Mouse (Mus musculus) limb, embryonic 15.5 days (tissue): ENCODE measurements around the gene Gck. TPM values are rescaled to one million over a fixed set of nuclear protein-coding genes. Genes with fewer than 3 reads are reported as not detected.
"Not testable (repeated sequence)": the region's sequence is repeated elsewhere in the genome, so short reads cannot be mapped to it uniquely, and the experiment has no call there.

Source experiments
- ATAC-seq: fragments of 200-750 bp; cut with Nextera tagmentation; 2 replicates; pipeline ENCODE4 v1.8.0; 2017; ENCODE audit warnings: low read depth, moderate TSS enrichment; ENCODE audit not compliant: insufficient number of reproducible peaks, low FRiP score, low TSS enrichment
- H3K27ac ChIP-seq: fragments of 300-500 bp; sonication (generic); 2 replicates; pipeline ENCODE4 v1.5.1; 2015; ENCODE audit warnings: moderate library complexity, mild to moderate bottlenecking, inconsistent platforms
- H3K27me3 ChIP-seq: fragments of 300-500 bp; sonication (generic); 2 replicates; pipeline ENCODE4 v1.6.1; 2015; ENCODE audit warnings: inconsistent platforms
- H3K36me3 ChIP-seq: fragments of 300-500 bp; sonication (generic); 2 replicates; pipeline ENCODE4 v1.6.1; 2015; ENCODE audit warnings: inconsistent platforms
- H3K4me1 ChIP-seq: fragments of 300-500 bp; sonication (generic); 2 replicates; pipeline ENCODE4 v1.6.1; 2015; ENCODE audit warnings: inconsistent platforms
- H3K4me2 ChIP-seq: fragments of 300-500 bp; sonication (generic); 2 replicates; pipeline ENCODE4 v1.6.1; 2015; ENCODE audit warnings: mild to moderate bottlenecking, inconsistent platforms
- H3K4me3 ChIP-seq: fragments of 300-500 bp; sonication (generic); 2 replicates; pipeline ENCODE4 v1.5.1; 2015; ENCODE audit warnings: mild to moderate bottlenecking, inconsistent platforms
- H3K9ac ChIP-seq: fragments of 300-500 bp; sonication (generic); 2 replicates; pipeline ENCODE4 v1.6.1; 2015; ENCODE audit warnings: inconsistent platforms
- H3K9me3 ChIP-seq: fragments of 300-500 bp; sonication (generic); 2 replicates; pipeline ENCODE4 v1.6.1; 2016; ENCODE audit warnings: inconsistent platforms
- WGBS: fragments of 180-500 bp; shearing (Covaris S2); methylation state at CpG from one replicate; pipeline ENCODE4 v1.1.7; 2015; 5-methylcytosine and 5-hydroxymethylcytosine counted together
- polyA plus RNA-seq: library from polyadenylated mRNA; unstranded; fragments of >200 nt; fragmentation: Nextera tagmentation; extraction: Ambion mirVana; gene quantifications from 2 replicates; pipeline ENCODE4 v1.2.1, GENCODE M21; 2015

Gck gene
- polyA plus RNA-seq, 1 experiment from 2014 or later: 1.3 TPM

DNA sequence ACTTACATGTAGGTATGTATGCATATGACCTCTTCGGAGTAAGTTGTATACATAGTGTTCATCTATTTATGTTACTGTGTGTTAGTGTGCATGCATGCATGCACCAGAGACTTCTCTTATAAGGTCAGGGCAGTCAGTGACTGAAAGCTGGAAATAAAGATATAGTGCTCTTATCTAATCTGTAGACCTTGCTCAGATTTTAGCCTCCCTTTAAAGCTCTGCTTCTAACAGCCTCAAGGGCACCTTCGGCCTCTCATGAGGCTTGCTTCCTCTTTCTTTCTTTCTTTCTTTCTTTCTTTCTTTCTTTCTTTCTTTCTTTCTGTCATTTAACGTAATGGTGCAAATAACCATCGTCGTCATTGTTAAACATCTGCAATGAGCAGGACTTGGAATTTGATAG is 4.6 kb upstream of the Gck start:
- Histone ChIP-seq H3K4me1 (peaks cover 19% of the 10 kb centered on the region), H3K36me3 (peaks cover 6% of the 10 kb centered on the region; the same call in 1 of the 2 replicates), H3K9ac (no peak overlapping the region), H3K9me3 (no peaks in the 10 kb centered on the region), H3K4me2 (no peak overlapping the region), H3K4me3 (no peak overlapping the region), H3K27ac (no peak overlapping the region), H3K27me3 (no peaks in the 10 kb centered on the region)
- 73% methylated on average over 5 of the region's 5 CpGs for WGBS
- ATAC-seq: no peak

GRCm38 (mm10) chr11:5953130-5953765 is 3.4 kb upstream of the Gck start:
- WGBS: 31% methylated on average over 8 of the region's 8 CpGs
- H3K36me3 ChIP-seq: no peaks in the 10 kb centered on the region
- peaks cover 28% of the 10 kb centered on the region for H3K4me1 ChIP-seq
- H3K9me3 ChIP-seq: no peaks in the 10 kb centered on the region
- no peak overlapping the region for H3K4me3 ChIP-seq
- H3K4me2 ChIP-seq: no peak overlapping the region
- no peak overlapping the region for H3K9ac ChIP-seq
- ATAC-seq: no peak
- no peaks in the 10 kb centered on the region for H3K27me3 ChIP-seq
- H3K27ac ChIP-seq: no peak overlapping the region

DNA sequence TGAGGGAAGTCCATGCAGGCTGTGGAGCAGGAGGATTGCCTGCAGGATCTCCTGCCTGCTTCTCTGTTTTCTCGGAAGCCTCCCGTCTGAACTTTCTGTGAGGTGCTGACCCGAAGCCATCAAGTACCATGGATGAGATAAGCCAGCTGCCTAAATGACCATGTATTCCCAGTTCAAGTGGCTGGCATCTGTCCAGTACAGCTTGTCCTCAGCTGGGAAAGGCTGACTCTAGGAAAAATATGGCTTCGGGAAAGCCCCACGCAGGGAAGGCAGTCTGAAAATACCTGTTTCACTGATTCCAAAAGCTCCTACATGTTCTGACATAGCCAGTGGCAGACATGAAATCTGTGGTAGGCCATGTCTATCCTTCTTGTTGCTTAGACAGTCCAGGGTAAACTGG is 2.6 kb upstream of the Gck start:
- ATAC-seq: no peak
- WGBS: 67% methylated on average over 5 of the region's 5 CpGs

GRCm38 (mm10) chr11:5948546-5949250 is 1.2 kb downstream of the Gck start:
- Histone ChIP-seq H3K4me2 (no peak overlapping the region), H3K27ac (peak overlapping the region; percentile 22; the same call in 1 of the 2 replicates), H3K27me3 (no peaks in the 10 kb centered on the region), H3K4me3 (no peak overlapping the region), H3K4me1 (peaks cover 16% of the 10 kb centered on the region), H3K9ac (no peak overlapping the region), H3K9me3 (no peaks in the 10 kb centered on the region), H3K36me3 (no peaks in the 10 kb centered on the region)
- ATAC-seq: no peak
- WGBS: 36% methylated on average over 10 of the region's 10 CpGs

More for the DNA sequence above, 2.6 kb upstream of the Gck start:
- Histone ChIP-seq H3K4me2 (no peak overlapping the region), H3K27ac (no peak overlapping the region), H3K4me1 (peaks cover 31% of the 10 kb centered on the region), H3K9me3 (no peaks in the 10 kb centered on the region), H3K4me3 (no peak overlapping the region), H3K9ac (no peak overlapping the region), H3K36me3 (no peaks in the 10 kb centered on the region), H3K27me3 (no peaks in the 10 kb centered on the region)

DNA sequence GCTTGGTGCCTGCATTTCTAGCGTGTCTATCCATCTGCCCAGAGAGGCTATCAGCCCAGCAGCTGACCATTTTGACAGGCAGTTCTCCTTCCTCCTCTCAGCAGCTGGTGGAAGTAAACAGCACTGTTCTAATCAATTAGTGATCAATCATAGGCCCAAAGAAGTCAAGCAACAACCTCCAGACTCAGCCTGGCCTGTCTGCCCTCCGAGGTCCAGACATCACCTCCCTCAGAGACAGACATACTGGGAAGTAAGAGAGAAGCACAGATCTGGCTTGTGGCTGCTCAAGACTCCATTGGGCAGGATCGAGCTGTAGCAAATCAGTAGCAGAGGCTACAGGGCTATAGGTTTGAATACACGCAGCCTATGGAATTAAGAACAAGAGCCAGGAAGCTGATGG is 2.1 kb downstream of the Gck start:
- no peak overlapping the region for H3K27ac ChIP-seq
- no peaks in the 10 kb centered on the region for H3K36me3 ChIP-seq
- H3K4me1 ChIP-seq: peaks cover 16% of the 10 kb centered on the region
- no peak overlapping the region for H3K4me3 ChIP-seq
- H3K9ac ChIP-seq: no peak overlapping the region
- no peaks in the 10 kb centered on the region for H3K27me3 ChIP-seq
- H3K9me3 ChIP-seq: no peaks in the 10 kb centered on the region
- ATAC-seq: no peak
- no peak overlapping the region for H3K4me2 ChIP-seq
- WGBS: 47% methylated on average over 4 of the region's 4 CpGs

DNA sequence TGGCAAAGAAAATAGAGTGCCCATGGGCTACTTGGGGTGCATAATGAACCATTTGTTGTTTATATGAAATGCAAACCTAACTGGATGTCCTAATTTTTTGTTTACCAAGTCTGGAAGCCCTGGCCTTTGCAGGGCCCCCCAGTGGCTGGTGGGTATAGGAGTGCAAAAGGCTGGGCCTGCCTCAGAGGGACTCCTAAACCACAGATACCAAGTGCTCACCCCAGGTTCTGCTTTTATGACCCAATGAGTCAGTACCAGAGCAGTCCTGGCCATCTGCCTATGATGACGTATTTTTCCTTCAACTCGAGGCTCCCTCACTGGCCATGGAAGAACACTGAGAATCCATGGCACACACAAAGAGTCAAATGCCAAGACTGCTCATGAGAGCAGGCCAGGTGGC is 4.8 kb downstream of the Gck start:
- H3K4me2 ChIP-seq: no peak overlapping the region
- no peaks in the 10 kb centered on the region for H3K36me3 ChIP-seq
- H3K4me3 ChIP-seq: no peak overlapping the region
- H3K27ac ChIP-seq: no peak overlapping the region
- no peaks in the 10 kb centered on the region for H3K27me3 ChIP-seq
- WGBS: 70% methylated on average over 2 of the region's 2 CpGs
- no peaks in the 10 kb centered on the region for H3K9me3 ChIP-seq
- no peak for ATAC-seq
- no peak overlapping the region for H3K9ac ChIP-seq
- H3K4me1 ChIP-seq: peaks cover 16% of the 10 kb centered on the region

DNA sequence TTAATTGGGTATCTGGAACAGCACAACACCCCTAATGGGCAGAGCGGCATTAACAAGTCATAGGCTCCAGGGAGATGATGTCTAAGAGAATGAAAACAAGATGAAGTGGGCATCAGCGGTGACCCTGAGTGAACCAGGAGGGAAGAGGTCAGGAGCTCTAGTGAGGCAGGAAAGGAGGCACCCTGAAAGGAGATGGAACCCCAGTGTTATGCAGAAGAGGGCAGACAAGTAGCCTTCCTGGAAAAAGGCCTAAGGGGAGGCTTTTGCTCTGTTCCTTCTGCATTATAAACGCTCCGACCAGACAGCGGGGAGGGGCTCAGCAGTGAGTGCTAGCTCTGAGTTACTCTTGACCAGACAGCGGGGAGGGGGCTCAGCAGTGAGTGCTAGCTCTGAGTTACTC is 6.9 kb downstream of the Gck start:
- H3K36me3 ChIP-seq: no peaks in the 10 kb centered on the region
- no peak for ATAC-seq
- no peak overlapping the region for H3K9ac ChIP-seq
- H3K9me3 ChIP-seq: no peaks in the 10 kb centered on the region
- H3K27ac ChIP-seq: no peak overlapping the region
- peaks cover 1% of the 10 kb centered on the region; the same call in 1 of the 2 replicates for H3K4me1 ChIP-seq
- no peak overlapping the region for H3K4me2 ChIP-seq
- 55% methylated on average over 6 of the region's 6 CpGs for whole genome bisulfite sequencing
- H3K27me3 ChIP-seq: no peaks in the 10 kb centered on the region
- H3K4me3 ChIP-seq: no peak overlapping the region

- H3K27ac ChIP-seq, H3K4me2 ChIP-seq, H3K27me3 ChIP-seq, H3K4me3 ChIP-seq, H3K4me1 ChIP-seq, H3K9ac ChIP-seq, ATAC-seq, H3K36me3 ChIP-seq, H3K9me3 ChIP-seq: not testable (repeated sequence)
- 91% methylated on average over 11 of the region's 11 CpGs for WGBS
Observed at GRCm38 (mm10) chr11:5934531-5934930, 15.3 kb downstream of the Gck start.

- not testable (repeated sequence) for H3K9me3 ChIP-seq, H3K27ac ChIP-seq, ATAC-seq, H3K36me3 ChIP-seq, H3K9ac ChIP-seq, H3K4me3 ChIP-seq, H3K4me2 ChIP-seq, H3K4me1 ChIP-seq, H3K27me3 ChIP-seq
- 80% methylated on average over 6 of the region's 6 CpGs for WGBS
Observed at GRCm38 (mm10) chr11:5931947-5932346, 17.9 kb downstream of the Gck start.

- no peak overlapping the region for H3K9ac ChIP-seq
- H3K4me2 ChIP-seq: no peak overlapping the region
- H3K27me3 ChIP-seq: no peaks in the 10 kb centered on the region
- 63% methylated on average over 1 of the region's 1 CpGs for WGBS
- H3K27ac ChIP-seq: no peak overlapping the region
- H3K4me3 ChIP-seq: no peak overlapping the region
- ATAC-seq: no peak
- no peaks in the 10 kb centered on the region for H3K4me1 ChIP-seq
- no peaks in the 10 kb centered on the region for H3K9me3 ChIP-seq
- no peaks in the 10 kb centered on the region for H3K36me3 ChIP-seq
Observed at GRCm38 (mm10) chr11:5930578-5930977, 19.3 kb downstream of the Gck start.

GRCm38 (mm10) chr11:5926696-5927220 is 23.1 kb downstream of the Gck start:
- no peak for ATAC-seq
- no peaks in the 10 kb centered on the region for H3K36me3 ChIP-seq
- H3K9me3 ChIP-seq: no peaks in the 10 kb centered on the region
- H3K4me3 ChIP-seq: no peak overlapping the region
- no peak overlapping the region for H3K4me2 ChIP-seq
- 80% methylated on average over 3 of the region's 3 CpGs for WGBS
- no peaks in the 10 kb centered on the region for H3K4me1 ChIP-seq
- H3K9ac ChIP-seq: no peak overlapping the region
- H3K27ac ChIP-seq: no peak overlapping the region
- no peaks in the 10 kb centered on the region for H3K27me3 ChIP-seq

- no peaks in the 10 kb centered on the region for H3K9me3 ChIP-seq
- H3K27me3 ChIP-seq: no peaks in the 10 kb centered on the region
- no peaks in the 10 kb centered on the region for H3K36me3 ChIP-seq
- no peak overlapping the region for H3K4me3 ChIP-seq
- no peak overlapping the region for H3K27ac ChIP-seq
- H3K4me2 ChIP-seq: no peak overlapping the region
- H3K9ac ChIP-seq: no peak overlapping the region
- H3K4me1 ChIP-seq: peaks cover 2% of the 10 kb centered on the region; the same call in 1 of the 2 replicates
- no peak for ATAC-seq
- 44% methylated on average over 8 of the region's 8 CpGs for WGBS
Observed at GRCm38 (mm10) chr11:5924699-5925098, 25.2 kb downstream of the Gck start.
